Mouse (Mus musculus) bone marrow macrophage, adult 2 months (primary cell): Measurements from ENCODE around the gene Ube2j1.

Experiments
- CTCF ChIP-seq: IDR thresholded peaks from 2 replicates; pipeline ENCODE4 v1.5.1; 2012; ENCODE audit warnings: low read depth, mild to moderate bottlenecking, low read length, moderate library complexity
- POLR2A ChIP-seq: IDR thresholded peaks from 2 replicates; pipeline ENCODE4 v1.6.1; 2012; ENCODE audit warnings: mild to moderate bottlenecking, low read depth, low read length, borderline replicate concordance

- TF ChIP-seq CTCF = no peak
- TF ChIP-seq POLR2A = no peak
Measured at GRCm38 (mm10) chr4:33057890-33058687, 26.9 kb downstream of the Ube2j1 start.
